Mouse (Mus musculus): ENCODE results near the gene Fam170b. TPM values are rescaled to one million over a fixed set of nuclear protein-coding genes. Genes with fewer than 3 reads are reported as not detected.

Gene Fam170b
- polyA plus RNA-seq, 1 experiment from 2014 or later, result not detected

DNA sequence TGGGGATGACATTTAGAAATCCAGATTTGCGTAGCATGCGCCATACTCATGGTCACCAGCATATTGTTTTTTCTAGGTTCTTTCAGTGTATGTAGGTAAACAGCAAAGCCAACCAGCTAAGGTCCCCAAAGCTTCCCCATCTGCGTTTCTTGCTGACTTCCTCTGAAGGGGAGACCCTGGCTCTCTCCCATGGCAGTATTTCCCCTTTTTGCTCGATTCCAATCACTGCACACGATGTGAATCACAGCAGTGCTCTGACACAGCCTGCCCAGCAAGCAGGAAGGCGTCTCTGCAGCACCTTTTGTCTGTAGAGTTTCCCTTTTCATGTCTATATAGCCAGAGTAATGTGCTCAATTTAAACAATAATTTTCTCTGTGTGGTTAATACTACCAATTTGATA, 21.3 kb upstream of the Fam170b start:
- no peak overlapping the region for H3K4me3 ChIP-seq (replicated peaks)
- no peak overlapping the region for H3K27ac ChIP-seq
- DNase-seq, result no peak
- no peak for ATAC-seq (ENCODE audit: low read depth)
- no peaks in the 10 kb centered on the region for H3K36me3 ChIP-seq
- no peaks in the 10 kb centered on the region for H3K4me1 ChIP-seq (replicated peaks)
- H3K27me3 ChIP-seq, result no peaks in the 10 kb centered on the region
- WGBS (ENCODE audit: insufficient replicate concordance), result 35% methylated on average over 6 of the region's 6 CpGs
- H3K9me3 ChIP-seq (replicated peaks), result no peaks in the 10 kb centered on the region
- H3K9ac ChIP-seq, result no peak overlapping the region
- H3K4me2 ChIP-seq, result no peak overlapping the region

DNA sequence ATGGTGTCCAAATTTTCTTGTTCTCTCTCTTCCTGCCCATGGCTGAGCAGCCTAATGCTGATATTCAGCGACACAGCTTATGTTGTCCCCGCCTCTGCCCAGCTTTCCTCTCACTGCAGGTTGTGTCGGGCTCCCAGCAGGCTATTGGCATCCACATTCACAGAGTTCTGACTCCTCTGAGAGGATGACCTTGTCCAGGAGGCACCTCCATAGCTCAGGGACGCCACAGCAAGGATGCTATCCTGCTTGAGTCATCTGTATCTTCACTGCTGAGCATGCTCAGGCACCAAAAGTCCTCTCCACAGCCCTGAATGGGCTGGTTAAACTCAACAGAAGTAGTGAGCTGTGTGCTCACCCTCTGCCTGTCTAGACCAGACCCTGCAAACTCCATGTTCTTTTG, 18.8 kb upstream of the Fam170b start:
- 53% methylated on average over 4 of the region's 4 CpGs for WGBS (ENCODE audit: insufficient replicate concordance)
- ATAC-seq (ENCODE audit: low read depth) (no peak), DNase-seq (no peak)
- Histone ChIP-seq H3K27ac (no peak overlapping the region), H3K27me3 (no peaks in the 10 kb centered on the region), H3K9me3 (replicated peaks) (no peaks in the 10 kb centered on the region), H3K4me2 (no peak overlapping the region), H3K36me3 (no peaks in the 10 kb centered on the region), H3K4me1 (replicated peaks) (no peaks in the 10 kb centered on the region), H3K9ac (no peak overlapping the region), H3K4me3 (replicated peaks) (no peak overlapping the region)

- no peak overlapping the region for H3K27ac ChIP-seq
- no peak overlapping the region for H3K9ac ChIP-seq
- 43% methylated on average over 4 of the region's 4 CpGs for WGBS (ENCODE audit: insufficient replicate concordance)
- H3K36me3 ChIP-seq, result no peaks in the 10 kb centered on the region
- H3K27me3 ChIP-seq, result no peaks in the 10 kb centered on the region
- no peak overlapping the region for H3K4me3 ChIP-seq (replicated peaks)
- no peak overlapping the region for H3K4me2 ChIP-seq
- no peaks in the 10 kb centered on the region for H3K4me1 ChIP-seq (replicated peaks)
- DNase-seq, result no peak
- no peaks in the 10 kb centered on the region for H3K9me3 ChIP-seq (replicated peaks)
- no peak for ATAC-seq (ENCODE audit: low read depth)
These were observed 17.2 kb upstream of the Fam170b start for GRCm38 (mm10) chr14:32816533-32816932.

GRCm38 (mm10) chr14:32817258-32817657, 16.5 kb upstream of the Fam170b start:
- H3K36me3 ChIP-seq, result no peaks in the 10 kb centered on the region
- ATAC-seq (ENCODE audit: low read depth) (no peak), DNase-seq (no peak)
- WGBS (ENCODE audit: insufficient replicate concordance), result 58% methylated on average over 7 of the region's 7 CpGs
- no peaks in the 10 kb centered on the region for H3K4me1 ChIP-seq (replicated peaks)
- H3K27me3 ChIP-seq, result no peaks in the 10 kb centered on the region
- H3K27ac ChIP-seq, result no peak overlapping the region
- no peak overlapping the region for H3K4me2 ChIP-seq
- no peak overlapping the region for H3K4me3 ChIP-seq (replicated peaks)
- H3K9me3 ChIP-seq (replicated peaks), result no peaks in the 10 kb centered on the region
- no peak overlapping the region for H3K9ac ChIP-seq

- ATAC-seq (ENCODE audit: low read depth) (no peak), DNase-seq (no peak)
- Histone ChIP-seq H3K4me1 (replicated peaks) (no peaks in the 10 kb centered on the region; the same call in 1 of the 2 replicates), H3K9me3 (replicated peaks) (no peaks in the 10 kb centered on the region), H3K4me2 (no peak overlapping the region), H3K36me3 (no peaks in the 10 kb centered on the region), H3K27me3 (no peaks in the 10 kb centered on the region), H3K4me3 (replicated peaks) (no peak overlapping the region), H3K27ac (no peak overlapping the region), H3K9ac (no peak overlapping the region)
- WGBS (ENCODE audit: insufficient replicate concordance), result 70% methylated on average over 1 of the region's 1 CpGs
These were observed 14.5 kb upstream of the Fam170b start for GRCm38 (mm10) chr14:32819297-32819696.

DNA sequence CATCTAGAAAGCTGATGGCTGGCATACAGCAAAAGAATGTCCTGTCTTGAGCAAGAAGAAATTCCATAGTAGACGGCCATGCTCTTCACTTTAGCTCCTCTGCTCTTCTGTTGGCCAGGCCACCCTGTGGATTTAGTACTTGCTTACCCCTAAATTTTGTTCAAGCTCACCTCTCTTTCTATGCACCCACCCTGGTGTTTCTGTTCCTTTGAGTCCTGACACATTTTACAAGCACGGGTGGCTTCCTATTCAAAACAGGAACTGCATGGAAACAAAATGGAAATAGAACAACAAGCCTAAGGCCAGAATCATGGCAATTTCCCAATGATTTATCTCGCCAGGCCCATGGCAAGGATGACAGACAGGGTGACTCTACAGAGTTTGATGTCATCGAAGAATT, 10.9 kb upstream of the Fam170b start:
- ATAC-seq (ENCODE audit: low read depth), result no peak
- no peaks in the 10 kb centered on the region for H3K9me3 ChIP-seq (replicated peaks)
- H3K27ac ChIP-seq, result no peak overlapping the region
- no peak overlapping the region for H3K4me2 ChIP-seq
- no peak overlapping the region for H3K9ac ChIP-seq
- H3K36me3 ChIP-seq, result no peaks in the 10 kb centered on the region
- 54% methylated on average over 4 of the region's 4 CpGs for WGBS (ENCODE audit: insufficient replicate concordance)
- H3K4me1 ChIP-seq (replicated peaks), result peaks cover 4% of the 10 kb centered on the region; the same call in 1 of the 2 replicates
- no peak overlapping the region for H3K4me3 ChIP-seq (replicated peaks)
- no peaks in the 10 kb centered on the region for H3K27me3 ChIP-seq
- no peak for DNase-seq

GRCm38 (mm10) chr14:32823861-32824260, 9.9 kb upstream of the Fam170b start:
- no peak overlapping the region for H3K4me3 ChIP-seq (replicated peaks)

GRCm38 (mm10) chr14:32824267-32825150, 9.3 kb upstream of the Fam170b start:
- no peaks in the 10 kb centered on the region for H3K36me3 ChIP-seq
- ATAC-seq (ENCODE audit: low read depth) (no peak), DNase-seq (no peak)
- H3K4me3 ChIP-seq (replicated peaks), result no peak overlapping the region
- no peak overlapping the region for H3K4me2 ChIP-seq
- no peaks in the 10 kb centered on the region for H3K27me3 ChIP-seq
- no peaks in the 10 kb centered on the region for H3K9me3 ChIP-seq (replicated peaks)
- H3K9ac ChIP-seq, result no peak overlapping the region
- no peak overlapping the region for H3K27ac ChIP-seq
- 60% methylated on average over 14 of the region's 14 CpGs for WGBS (ENCODE audit: insufficient replicate concordance)
- peaks cover 10% of the 10 kb centered on the region for H3K4me1 ChIP-seq (replicated peaks)

More at GRCm38 (mm10) chr14:32823861-32824260, 9.9 kb upstream of the Fam170b start:
- DNase-seq (no peak), ATAC-seq (ENCODE audit: low read depth) (no peak)
- H3K4me2 ChIP-seq, result no peak overlapping the region
- WGBS (ENCODE audit: insufficient replicate concordance), result 56% methylated on average over 3 of the region's 3 CpGs
- H3K27ac ChIP-seq, result no peak overlapping the region
- no peak overlapping the region for H3K9ac ChIP-seq
- no peaks in the 10 kb centered on the region for H3K9me3 ChIP-seq (replicated peaks)
- H3K4me1 ChIP-seq (replicated peaks), result peaks cover 10% of the 10 kb centered on the region
- H3K36me3 ChIP-seq, result no peaks in the 10 kb centered on the region
- no peaks in the 10 kb centered on the region for H3K27me3 ChIP-seq

DNA sequence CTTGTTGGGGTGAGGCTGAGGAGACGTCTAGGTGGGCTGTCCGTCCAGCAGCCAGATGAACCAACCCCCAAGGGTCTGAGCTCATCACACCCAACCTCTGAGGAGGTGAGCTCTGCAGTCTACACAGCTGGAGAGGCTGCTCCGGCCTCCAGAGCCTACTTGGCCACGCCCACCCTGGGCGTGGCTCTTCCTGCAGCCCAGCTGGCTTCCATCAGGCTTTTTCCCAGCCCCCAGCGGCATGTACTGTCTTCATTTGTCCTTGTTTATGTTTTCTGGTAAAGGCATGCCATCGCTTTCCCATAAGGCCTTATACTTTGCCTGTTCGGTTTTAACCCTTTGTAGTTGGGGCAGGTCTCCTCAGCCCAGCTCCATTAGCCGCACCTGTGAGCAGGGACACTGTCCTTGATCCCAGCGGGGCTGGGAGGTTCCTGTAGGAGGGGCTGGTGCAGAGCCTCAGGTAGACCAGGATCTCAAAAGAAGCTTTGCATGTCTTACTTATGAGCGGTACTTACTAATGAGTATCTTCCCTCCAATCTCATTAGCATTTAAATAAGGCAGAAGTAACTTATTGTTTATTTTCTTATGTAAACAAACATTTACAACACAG, 8.2 kb upstream of the Fam170b start:
- Histone ChIP-seq H3K4me2 (no peak overlapping the region), H3K27me3 (no peaks in the 10 kb centered on the region), H3K9me3 (replicated peaks) (no peaks in the 10 kb centered on the region), H3K4me1 (replicated peaks) (peaks cover 10% of the 10 kb centered on the region), H3K27ac (no peak overlapping the region), H3K9ac (no peak overlapping the region), H3K36me3 (no peaks in the 10 kb centered on the region), H3K4me3 (replicated peaks) (no peak overlapping the region)
- no peak for DNase-seq
- WGBS (ENCODE audit: insufficient replicate concordance), result 16% methylated on average over 11 of the region's 11 CpGs
- ATAC-seq (ENCODE audit: low read depth), result no peak

GRCm38 (mm10) chr14:32827165-32827564, 6.6 kb upstream of the Fam170b start:
- Histone ChIP-seq H3K9ac (no peak overlapping the region), H3K36me3 (no peaks in the 10 kb centered on the region), H3K4me1 (replicated peaks) (peaks cover 10% of the 10 kb centered on the region), H3K4me3 (replicated peaks) (no peak overlapping the region), H3K4me2 (no peak overlapping the region), H3K9me3 (replicated peaks) (no peaks in the 10 kb centered on the region), H3K27ac (no peak overlapping the region), H3K27me3 (no peaks in the 10 kb centered on the region)
- ATAC-seq (ENCODE audit: low read depth) (no peak), DNase-seq (no peak)
- 59% methylated on average over 4 of the region's 4 CpGs for WGBS (ENCODE audit: insufficient replicate concordance)

DNA sequence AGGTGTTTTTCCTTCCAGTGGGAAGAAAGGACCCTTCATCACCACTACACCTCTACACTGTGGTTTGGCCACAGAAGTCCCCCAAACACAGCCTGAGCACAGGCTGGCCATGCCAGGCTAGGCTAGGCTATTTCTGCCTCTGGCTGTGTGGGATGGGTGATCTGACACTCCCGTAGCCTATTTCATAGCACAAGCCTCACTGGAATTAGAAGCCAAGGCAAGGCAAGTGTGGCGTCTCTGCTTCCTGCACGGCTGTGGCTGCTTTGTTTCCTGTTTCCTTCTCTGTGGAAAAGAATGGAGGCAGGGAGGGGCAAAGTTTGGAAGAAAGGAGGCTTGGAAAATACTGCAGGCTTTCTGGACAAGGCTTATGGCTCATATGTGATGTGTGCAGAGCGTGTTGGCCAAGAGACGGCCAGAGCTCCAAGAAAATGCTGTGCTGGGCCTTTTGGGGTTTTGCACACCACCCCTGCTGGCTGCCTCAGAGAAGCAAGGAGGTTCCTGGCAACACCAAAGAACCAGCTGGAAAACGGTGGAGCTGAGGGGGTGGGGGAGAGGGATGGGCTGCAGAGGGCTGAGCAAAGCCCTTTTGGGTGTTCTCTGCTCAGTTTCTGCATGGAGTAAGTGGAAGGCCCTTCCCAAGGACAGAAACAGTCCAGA, 5.6 kb upstream of the Fam170b start:
- Histone ChIP-seq H3K36me3 (no peaks in the 10 kb centered on the region), H3K27ac (no peak overlapping the region), H3K9me3 (replicated peaks) (no peaks in the 10 kb centered on the region), H3K27me3 (no peaks in the 10 kb centered on the region), H3K4me3 (replicated peaks) (no peak overlapping the region), H3K9ac (no peak overlapping the region), H3K4me1 (replicated peaks) (peaks cover 10% of the 10 kb centered on the region), H3K4me2 (no peak overlapping the region)
- no peak for DNase-seq
- WGBS (ENCODE audit: insufficient replicate concordance), result 41% methylated on average over 6 of the region's 6 CpGs
- no peak for ATAC-seq (ENCODE audit: low read depth)
